Mouse (Mus musculus): ENCODE measurements around the gene Sord. TPM values are rescaled to one million over a fixed set of nuclear protein-coding genes. Genes with fewer than 3 reads are reported as not detected.

Gene Sord
- total RNA-seq (2014; rRNA removed), result 1,007 and 1,092 TPM in 2 replicates
- polyA plus RNA-seq (2012; rRNA removed), result 365 and 586 TPM in 2 replicates

GRCm38 (mm10) chr2:122234611-122235288, at the start of gene Sord:
TSS of gene Sord (plus strand) at chr2:122234749.
- H3K36me3 ChIP-seq (ENCODE audit: control insufficient read depth, insufficient read depth, low read length), result peaks cover 15% of the 10 kb centered on the region
- WGBS, result under 1% methylated on average over 35 of the region's 35 CpGs
- peaks cover 11% of the 10 kb centered on the region; the same call in 1 of the 2 replicates for H3K79me2 ChIP-seq (ENCODE audit: control insufficient read depth, insufficient read depth, low read length)
- peak within 1 kb of the TSS; percentile 99 for H3K27ac ChIP-seq (replicated peaks; ENCODE audit: insufficient read depth, low read depth, low read length)
- no peaks in the 10 kb centered on the region for H3K27me3 ChIP-seq (ENCODE audit: control insufficient read depth, insufficient read depth, low read length)
- DNase-seq (ENCODE audit: extremely low read depth, low read depth, low spot score), result peak; percentile 78
- H3K9ac ChIP-seq (ENCODE audit: low read depth, low read length), result peak within 1 kb of the TSS; percentile 90
- peak within 1 kb of the TSS; percentile 86 for H3K4me3 ChIP-seq (ENCODE audit: insufficient read depth, low read depth, low read length)
- H3K4me1 ChIP-seq (ENCODE audit: control insufficient read depth, insufficient read depth, low read length), result no peaks in the 10 kb centered on the region
- TF ChIP-seq POLR2A (IDR thresholded peaks at IDR 0.05; ENCODE audit: extremely low read depth, insufficient read depth, low read length), result peak; percentile 96
- TF ChIP-seq CTCF (IDR thresholded peaks at IDR 0.05; ENCODE audit: low read depth, low read length), result no peak

GRCm38 (mm10) chr2:122185086-122185485, 49.5 kb upstream of the Sord start:
- no peak for DNase-seq (ENCODE audit: extremely low read depth, low read depth, low spot score)
- H3K4me3 ChIP-seq (ENCODE audit: insufficient read depth, low read depth, low read length), result no peak overlapping the region
- H3K27me3 ChIP-seq (ENCODE audit: control insufficient read depth, insufficient read depth, low read length), result no peaks in the 10 kb centered on the region
- TF ChIP-seq CTCF (IDR thresholded peaks at IDR 0.05; ENCODE audit: low read depth, low read length) (no peak), POLR2A (IDR thresholded peaks at IDR 0.05; ENCODE audit: extremely low read depth, insufficient read depth, low read length) (no peak)
- no peak overlapping the region for H3K27ac ChIP-seq (replicated peaks; ENCODE audit: insufficient read depth, low read depth, low read length)
- H3K79me2 ChIP-seq (ENCODE audit: control insufficient read depth, insufficient read depth, low read length), result no peaks in the 10 kb centered on the region
- H3K4me1 ChIP-seq (ENCODE audit: control insufficient read depth, insufficient read depth, low read length), result no peaks in the 10 kb centered on the region
- no peak overlapping the region for H3K9ac ChIP-seq (ENCODE audit: low read depth, low read length)
- H3K36me3 ChIP-seq (ENCODE audit: control insufficient read depth, insufficient read depth, low read length), result no peaks in the 10 kb centered on the region
- 87% methylated on average over 4 of the region's 4 CpGs for whole genome bisulfite sequencing

DNA sequence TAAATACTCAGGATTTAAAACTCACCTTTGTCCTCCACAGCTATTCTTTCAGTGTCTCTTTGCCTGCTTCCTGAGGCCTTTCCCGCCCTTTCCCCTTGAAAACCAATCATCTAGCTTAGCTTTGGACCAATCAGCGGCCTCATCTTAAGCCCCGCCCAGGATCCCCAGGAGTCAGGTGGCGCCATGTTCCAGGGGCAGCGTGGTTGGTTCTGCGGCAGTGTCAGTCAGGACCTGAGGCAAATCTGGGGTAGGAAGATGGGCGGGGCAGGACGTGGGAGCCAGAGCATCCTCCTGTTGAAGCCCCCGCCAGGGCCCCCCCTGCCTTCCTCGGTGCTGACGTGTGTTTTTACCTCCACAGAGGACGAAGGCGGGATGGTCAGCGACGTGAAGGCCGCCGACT, 48.4 kb upstream of the Sord start, which contains the start of the genes Patl2 and Terb2:
TSS of gene Patl2 (minus strand) at position 84 of the 400 bp plus-strand sequence.
TSS of gene Terb2 (plus strand) at position 167 of the 400 bp plus-strand sequence.
- 84% methylated on average over 17 of the region's 17 CpGs for WGBS
- Histone ChIP-seq H3K27me3 (ENCODE audit: control insufficient read depth, insufficient read depth, low read length) (no peaks in the 10 kb centered on the region), H3K79me2 (ENCODE audit: control insufficient read depth, insufficient read depth, low read length) (no peaks in the 10 kb centered on the region), H3K27ac (replicated peaks; ENCODE audit: insufficient read depth, low read depth, low read length) (no peak within 1 kb of the TSS), H3K36me3 (ENCODE audit: control insufficient read depth, insufficient read depth, low read length) (no peaks in the 10 kb centered on the region), H3K4me3 (ENCODE audit: insufficient read depth, low read depth, low read length) (no peak within 1 kb of the TSS), H3K4me1 (ENCODE audit: control insufficient read depth, insufficient read depth, low read length) (no peaks in the 10 kb centered on the region), H3K9ac (ENCODE audit: low read depth, low read length) (no peak within 1 kb of the TSS)
- no peak for DNase-seq (ENCODE audit: extremely low read depth, low read depth, low spot score)
- TF ChIP-seq POLR2A (IDR thresholded peaks at IDR 0.05; ENCODE audit: extremely low read depth, insufficient read depth, low read length) (no peak), CTCF (IDR thresholded peaks at IDR 0.05; ENCODE audit: low read depth, low read length) (no peak)

GRCm38 (mm10) chr2:122186751-122187150, 47.8 kb upstream of the Sord start:
- Histone ChIP-seq H3K9ac (ENCODE audit: low read depth, low read length) (no peak overlapping the region), H3K36me3 (ENCODE audit: control insufficient read depth, insufficient read depth, low read length) (no peaks in the 10 kb centered on the region), H3K27ac (replicated peaks; ENCODE audit: insufficient read depth, low read depth, low read length) (no peak overlapping the region), H3K4me3 (ENCODE audit: insufficient read depth, low read depth, low read length) (no peak overlapping the region), H3K4me1 (ENCODE audit: control insufficient read depth, insufficient read depth, low read length) (no peaks in the 10 kb centered on the region), H3K27me3 (ENCODE audit: control insufficient read depth, insufficient read depth, low read length) (no peaks in the 10 kb centered on the region), H3K79me2 (ENCODE audit: control insufficient read depth, insufficient read depth, low read length) (no peaks in the 10 kb centered on the region)
- no peak for TF ChIP-seq CTCF (IDR thresholded peaks at IDR 0.05; ENCODE audit: low read depth, low read length)
- TF ChIP-seq POLR2A (IDR thresholded peaks at IDR 0.05; ENCODE audit: extremely low read depth, insufficient read depth, low read length), result no peak
- 92% methylated on average over 3 of the region's 3 CpGs for WGBS
- no peak for DNase-seq (ENCODE audit: extremely low read depth, low read depth, low spot score)

GRCm38 (mm10) chr2:122191849-122192248, 42.7 kb upstream of the Sord start:
- TF ChIP-seq POLR2A (IDR thresholded peaks at IDR 0.05; ENCODE audit: extremely low read depth, insufficient read depth, low read length) (no peak), CTCF (IDR thresholded peaks at IDR 0.05; ENCODE audit: low read depth, low read length) (no peak)
- Histone ChIP-seq H3K4me3 (ENCODE audit: insufficient read depth, low read depth, low read length) (no peak overlapping the region), H3K4me1 (ENCODE audit: control insufficient read depth, insufficient read depth, low read length) (no peaks in the 10 kb centered on the region), H3K79me2 (ENCODE audit: control insufficient read depth, insufficient read depth, low read length) (no peaks in the 10 kb centered on the region), H3K36me3 (ENCODE audit: control insufficient read depth, insufficient read depth, low read length) (no peaks in the 10 kb centered on the region), H3K27me3 (ENCODE audit: control insufficient read depth, insufficient read depth, low read length) (no peaks in the 10 kb centered on the region), H3K9ac (ENCODE audit: low read depth, low read length) (no peak overlapping the region), H3K27ac (replicated peaks; ENCODE audit: insufficient read depth, low read depth, low read length) (no peak overlapping the region)
- 64% methylated on average over 3 of the region's 3 CpGs for WGBS
- DNase-seq (ENCODE audit: extremely low read depth, low read depth, low spot score), result no peak

GRCm38 (mm10) chr2:122194509-122194929, 40.0 kb upstream of the Sord start:
- DNase-seq (ENCODE audit: extremely low read depth, low read depth, low spot score), result peak; percentile 64
- 58% methylated on average over 1 of the region's 1 CpGs for WGBS
- Histone ChIP-seq H3K36me3 (ENCODE audit: control insufficient read depth, insufficient read depth, low read length) (no peaks in the 10 kb centered on the region), H3K9ac (ENCODE audit: low read depth, low read length) (no peak overlapping the region), H3K4me1 (ENCODE audit: control insufficient read depth, insufficient read depth, low read length) (no peaks in the 10 kb centered on the region), H3K27ac (replicated peaks; ENCODE audit: insufficient read depth, low read depth, low read length) (no peak overlapping the region), H3K4me3 (ENCODE audit: insufficient read depth, low read depth, low read length) (no peak overlapping the region), H3K27me3 (ENCODE audit: control insufficient read depth, insufficient read depth, low read length) (no peaks in the 10 kb centered on the region), H3K79me2 (ENCODE audit: control insufficient read depth, insufficient read depth, low read length) (no peaks in the 10 kb centered on the region)
- peak; percentile 53 for TF ChIP-seq CTCF (IDR thresholded peaks at IDR 0.05; ENCODE audit: low read depth, low read length)
- no peak for TF ChIP-seq POLR2A (IDR thresholded peaks at IDR 0.05; ENCODE audit: extremely low read depth, insufficient read depth, low read length)

Measured in liver, adult 2 months (tissue).